Mouse (Mus musculus): Measurements from ENCODE around the gene Tapbp. TPM values are rescaled to one million over a fixed set of nuclear protein-coding genes. Genes with fewer than 3 reads are reported as not detected.
"Not testable (repeated sequence)": the region's sequence is repeated elsewhere in the genome, so short reads cannot be mapped to it uniquely, and the experiment has no call there.

Tapbp gene
- polyA plus RNA-seq (2015; fragmentation: Nextera tagmentation; extraction: Ambion mirVana) = 27.6 and 30.5 TPM in 2 replicates

- Histone ChIP-seq H3K9ac (peak within 1 kb of the TSS; percentile 76), H3K36me3 (peaks cover 63% of the 10 kb centered on the region), H3K4me1 (replicated peaks) (peaks cover 72% of the 10 kb centered on the region), H3K4me3 (replicated peaks) (peak within 1 kb of the TSS; percentile 90), H3K9me3 (replicated peaks) (peaks cover 19% of the 10 kb centered on the region), H3K27ac (peak within 1 kb of the TSS; percentile 82), H3K4me2 (peak within 1 kb of the TSS; percentile 81), H3K27me3 (no peaks in the 10 kb centered on the region)
- WGBS (ENCODE audit: insufficient replicate concordance) = under 1% methylated on average over 34 of the region's 34 CpGs
- peak; percentile 86 for ATAC-seq (ENCODE audit: low read depth)
- DNase-seq = peak; percentile 90
These were observed at the start of gene Tapbp, which contains the start of gene Zbtb22 for GRCm38 (mm10) chr17:33915671-33916250. Gene Tapbp, plus strand, starts transcription at chr17:33915899. Gene Zbtb22, plus strand, starts transcription at chr17:33915904.

DNA sequence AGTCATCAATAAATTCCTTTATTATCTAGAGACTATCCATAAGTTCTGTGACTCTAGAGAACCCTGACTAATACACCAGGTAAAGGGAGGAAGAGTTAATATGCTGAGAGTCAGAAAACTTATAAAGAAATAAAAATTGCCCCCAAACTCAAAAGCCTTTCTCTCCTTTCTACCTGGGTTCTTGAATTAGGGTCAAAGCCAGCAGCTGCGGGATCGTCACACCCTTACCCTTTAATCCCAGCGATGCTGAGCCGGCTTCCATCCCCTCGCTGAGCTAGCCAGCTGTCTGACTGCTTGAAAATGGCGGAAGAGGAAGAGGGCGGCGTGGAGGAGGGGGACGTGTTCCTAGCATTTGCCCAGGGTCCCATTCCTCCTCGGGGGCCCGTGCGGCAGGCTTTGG is 42.2 kb upstream of the Tapbp start, which contains the start of gene Gm7029:
Gene Gm7029 (plus strand): TSS at position 301 of the 400 bp plus-strand sequence.
- not testable (repeated sequence) for H3K4me1 ChIP-seq (replicated peaks); H3K4me2 ChIP-seq; H3K27ac ChIP-seq; H3K9ac ChIP-seq; H3K4me3 ChIP-seq (replicated peaks); DNase-seq; H3K27me3 ChIP-seq; ATAC-seq (ENCODE audit: low read depth); H3K9me3 ChIP-seq (replicated peaks)
- peaks cover 38% of the 10 kb centered on the region for H3K36me3 ChIP-seq
- WGBS (ENCODE audit: insufficient replicate concordance) = 94% methylated on average over 6 of the region's 12 CpGs

DNA sequence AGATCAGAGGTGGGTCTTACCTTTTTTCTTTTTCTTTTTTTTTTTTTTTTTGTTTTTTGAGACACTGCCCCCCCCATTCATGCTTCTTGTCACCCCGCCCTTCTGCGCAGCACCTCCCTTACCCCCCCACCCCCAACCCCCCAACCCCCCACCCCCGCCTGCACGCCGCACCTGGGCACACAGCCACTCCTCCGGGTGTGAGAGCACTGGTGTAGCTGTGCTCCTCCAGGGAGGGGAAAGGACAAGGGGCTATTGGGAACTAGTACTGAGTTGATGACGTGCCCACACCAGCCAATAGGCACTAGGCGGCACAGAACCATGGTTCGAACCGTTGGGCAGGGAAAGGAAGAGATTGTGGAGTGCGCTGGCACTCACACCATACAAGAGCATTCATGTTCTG is 41.3 kb upstream of the Tapbp start:
- H3K4me2 ChIP-seq = no peak overlapping the region
- H3K9ac ChIP-seq = no peak overlapping the region
- H3K36me3 ChIP-seq = peaks cover 46% of the 10 kb centered on the region
- DNase-seq (no peak), ATAC-seq (ENCODE audit: low read depth) (no peak)
- no peak overlapping the region for H3K4me3 ChIP-seq (replicated peaks)
- no peak overlapping the region for H3K27ac ChIP-seq
- 87% methylated on average over 11 of the region's 11 CpGs for WGBS (ENCODE audit: insufficient replicate concordance)
- H3K9me3 ChIP-seq (replicated peaks) = no peaks in the 10 kb centered on the region
- no peaks in the 10 kb centered on the region for H3K4me1 ChIP-seq (replicated peaks)
- H3K27me3 ChIP-seq = no peaks in the 10 kb centered on the region

DNA sequence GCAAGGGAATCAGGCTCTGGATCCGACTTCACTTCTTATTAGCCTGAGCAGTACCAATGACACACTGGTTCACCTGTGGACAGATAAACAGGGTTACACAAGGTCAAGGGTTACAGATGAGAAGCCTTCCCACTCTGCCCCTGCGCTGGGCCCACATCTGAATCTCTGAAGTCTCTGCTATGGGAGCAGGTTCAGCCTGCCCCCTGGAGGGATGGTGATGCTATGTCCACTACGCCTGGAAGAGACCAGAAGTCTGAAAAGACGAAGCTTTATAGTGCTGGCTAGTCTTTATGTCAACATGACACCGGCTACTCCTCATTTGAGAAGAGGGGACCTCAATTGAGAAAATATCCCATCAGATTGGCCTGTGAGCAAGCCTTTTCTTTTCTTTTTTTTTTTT is 39.9 kb upstream of the Tapbp start:
- not testable (repeated sequence) for DNase-seq; H3K27ac ChIP-seq; H3K27me3 ChIP-seq; H3K4me2 ChIP-seq; H3K9me3 ChIP-seq (replicated peaks); ATAC-seq (ENCODE audit: low read depth); H3K9ac ChIP-seq; H3K4me1 ChIP-seq (replicated peaks); H3K4me3 ChIP-seq (replicated peaks)
- peaks cover 60% of the 10 kb centered on the region for H3K36me3 ChIP-seq
- WGBS (ENCODE audit: insufficient replicate concordance) = 84% methylated on average over 5 of the region's 5 CpGs

- H3K36me3 ChIP-seq = peaks cover 80% of the 10 kb centered on the region
- H3K9ac ChIP-seq = not testable (repeated sequence)
These were observed 31.4 kb upstream of the Tapbp start for GRCm38 (mm10) chr17:33884320-33884719.

GRCm38 (mm10) chr17:33887802-33888201 is 27.9 kb upstream of the Tapbp start:
- peak overlapping the region; percentile 92; the same call in 1 of the 2 replicates for H3K9ac ChIP-seq
- peaks cover 46% of the 10 kb centered on the region for H3K36me3 ChIP-seq
- peaks cover 27% of the 10 kb centered on the region for H3K4me1 ChIP-seq (replicated peaks)
- not testable (repeated sequence) for DNase-seq; ATAC-seq (ENCODE audit: low read depth); H3K27me3 ChIP-seq; H3K9me3 ChIP-seq (replicated peaks)
- peak overlapping the region; percentile 43; the same call in 1 of the 2 replicates for H3K27ac ChIP-seq
- 32% methylated on average over 2 of the region's 2 CpGs for WGBS (ENCODE audit: insufficient replicate concordance)
- H3K4me2 ChIP-seq = peak overlapping the region; percentile 76
- H3K4me3 ChIP-seq (replicated peaks) = peak overlapping the region; percentile 82

More at GRCm38 (mm10) chr17:33884320-33884719, 31.4 kb upstream of the Tapbp start:
- H3K27me3 ChIP-seq; ATAC-seq (ENCODE audit: low read depth); H3K4me3 ChIP-seq (replicated peaks); H3K27ac ChIP-seq; DNase-seq; H3K4me2 ChIP-seq; H3K9me3 ChIP-seq (replicated peaks): not testable (repeated sequence)
- WGBS (ENCODE audit: insufficient replicate concordance) = 95% methylated on average over 10 of the region's 11 CpGs
- H3K4me1 ChIP-seq (replicated peaks) = peaks cover 24% of the 10 kb centered on the region

DNA sequence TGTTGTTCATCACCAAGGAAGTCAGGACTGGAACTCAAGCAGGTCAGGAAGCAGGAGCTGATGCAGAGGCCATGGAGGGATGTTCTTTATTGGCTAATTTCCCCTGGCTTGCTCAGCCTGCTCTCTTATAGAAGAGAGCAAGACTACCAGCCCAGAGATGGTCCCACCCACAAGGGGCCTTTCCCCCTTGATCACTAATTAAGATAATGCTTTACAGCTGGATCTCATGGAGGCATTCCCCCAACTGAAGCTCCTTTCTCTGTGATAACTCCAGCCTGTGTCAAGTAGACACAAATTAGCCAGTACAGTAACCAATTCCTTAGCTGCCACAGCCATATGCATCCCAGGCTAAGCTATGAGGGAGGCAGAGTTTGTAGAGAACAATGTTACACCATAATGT is 27.5 kb upstream of the Tapbp start:
- not testable (repeated sequence) for ATAC-seq (ENCODE audit: low read depth); H3K27me3 ChIP-seq; DNase-seq; H3K9me3 ChIP-seq (replicated peaks)
- Histone ChIP-seq H3K36me3 (peaks cover 42% of the 10 kb centered on the region), H3K4me3 (replicated peaks) (peak overlapping the region; percentile 82), H3K9ac (peak overlapping the region; percentile 92), H3K4me2 (peak overlapping the region; percentile 76), H3K4me1 (replicated peaks) (peaks cover 27% of the 10 kb centered on the region), H3K27ac (peak overlapping the region; percentile 43)

- Histone ChIP-seq H3K4me1 (replicated peaks) (peaks cover 27% of the 10 kb centered on the region), H3K27ac (peak overlapping the region; percentile 85), H3K36me3 (peaks cover 25% of the 10 kb centered on the region), H3K4me3 (replicated peaks) (peak overlapping the region; percentile 82), H3K4me2 (peak overlapping the region; percentile 76), H3K9ac (peak overlapping the region; percentile 92)
- ATAC-seq (ENCODE audit: low read depth) = peak; percentile 4
- not testable (repeated sequence) for H3K27me3 ChIP-seq; DNase-seq; H3K9me3 ChIP-seq (replicated peaks)
- WGBS (ENCODE audit: insufficient replicate concordance) = under 1% methylated on average over 44 of the region's 44 CpGs
These were observed 25.7 kb upstream of the Tapbp start for GRCm38 (mm10) chr17:33889941-33890532.

DNA sequence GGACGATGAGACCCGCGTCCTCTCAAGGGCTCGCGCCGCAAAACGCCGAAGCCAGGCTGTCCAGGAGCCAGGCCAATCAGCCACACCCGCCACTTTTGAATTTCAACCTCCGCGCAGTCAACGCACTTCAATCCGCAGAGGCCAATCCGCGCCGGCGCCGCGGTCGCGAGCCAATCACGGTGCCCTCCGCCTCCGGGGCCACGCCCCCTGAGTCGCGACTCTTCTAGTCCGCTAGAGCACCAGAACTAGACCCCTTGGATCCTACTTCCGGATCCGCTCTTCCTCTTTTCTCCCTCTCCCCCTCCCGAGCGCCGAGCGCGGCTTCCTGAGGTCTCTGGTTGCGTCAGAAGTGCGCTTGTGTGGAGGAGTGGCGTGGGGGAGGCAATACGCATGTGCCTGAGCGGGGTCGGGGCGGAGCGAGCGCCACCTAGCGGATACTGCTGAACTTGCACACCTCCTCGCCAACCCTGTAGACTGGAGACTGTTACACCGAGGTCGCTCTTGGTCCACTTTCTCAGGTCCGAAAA is 25.1 kb upstream of the Tapbp start, which contains the start of gene Kifc1:
Gene Kifc1 (minus strand): TSS at position 129 of the 527 bp plus-strand sequence.
- peak; percentile 95 for ATAC-seq (ENCODE audit: low read depth)
- Histone ChIP-seq H3K36me3 (peaks cover 19% of the 10 kb centered on the region), H3K4me2 (peak within 1 kb of the TSS; percentile 76), H3K27ac (peak within 1 kb of the TSS; percentile 85), H3K9me3 (replicated peaks) (no peaks in the 10 kb centered on the region), H3K4me1 (replicated peaks) (peaks cover 27% of the 10 kb centered on the region), H3K27me3 (no peaks in the 10 kb centered on the region), H3K4me3 (replicated peaks) (peak within 1 kb of the TSS; percentile 82), H3K9ac (peak within 1 kb of the TSS; percentile 92)
- whole genome bisulfite sequencing (ENCODE audit: insufficient replicate concordance) = 0% methylated on average over 49 of the region's 49 CpGs
- peak; percentile 99 for DNase-seq

DNA sequence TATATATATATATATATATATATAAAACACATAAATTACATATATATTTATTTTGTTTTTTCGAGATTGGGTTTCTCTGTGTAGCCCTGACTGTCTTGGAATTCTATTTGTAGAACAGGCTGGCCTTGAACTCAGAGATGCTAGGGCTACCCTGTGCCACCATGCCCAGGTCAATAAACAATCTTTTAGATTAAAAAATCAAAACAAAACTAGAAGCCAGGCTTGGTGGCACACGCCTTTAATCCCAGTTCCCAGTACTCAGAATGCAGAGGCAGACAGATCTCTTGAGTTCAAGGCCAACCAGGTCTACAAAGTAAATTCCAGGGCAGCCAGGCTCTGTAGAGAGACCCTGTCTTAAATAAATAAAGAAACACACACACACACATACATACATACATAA is 24.3 kb upstream of the Tapbp start:
- DNase-seq (no peak), ATAC-seq (ENCODE audit: low read depth) (no peak)
- 57% methylated on average over 2 of the region's 2 CpGs for whole genome bisulfite sequencing (ENCODE audit: insufficient replicate concordance)
- H3K27ac ChIP-seq = no peak overlapping the region
- H3K9ac ChIP-seq = no peak overlapping the region
- H3K4me1 ChIP-seq (replicated peaks) = peaks cover 27% of the 10 kb centered on the region
- H3K4me2 ChIP-seq = peak overlapping the region; percentile 23; the same call in 1 of the 2 replicates
- no peaks in the 10 kb centered on the region for H3K9me3 ChIP-seq (replicated peaks)
- H3K36me3 ChIP-seq = peaks cover 12% of the 10 kb centered on the region
- H3K4me3 ChIP-seq (replicated peaks) = no peak overlapping the region
- no peaks in the 10 kb centered on the region for H3K27me3 ChIP-seq

- not testable (repeated sequence) for H3K4me3 ChIP-seq (replicated peaks); H3K27ac ChIP-seq; ATAC-seq (ENCODE audit: low read depth); H3K27me3 ChIP-seq; H3K36me3 ChIP-seq; H3K4me2 ChIP-seq; H3K9ac ChIP-seq; H3K9me3 ChIP-seq (replicated peaks); DNase-seq
- H3K4me1 ChIP-seq (replicated peaks) = peaks cover 29% of the 10 kb centered on the region
- 56% methylated on average over 6 of the region's 6 CpGs for whole genome bisulfite sequencing (ENCODE audit: insufficient replicate concordance)
These were observed 23.8 kb upstream of the Tapbp start for GRCm38 (mm10) chr17:33891892-33892291.
